Comparison of ENCODE assay signal across 11 mouse cellular contexts in the genomic region with DNA sequence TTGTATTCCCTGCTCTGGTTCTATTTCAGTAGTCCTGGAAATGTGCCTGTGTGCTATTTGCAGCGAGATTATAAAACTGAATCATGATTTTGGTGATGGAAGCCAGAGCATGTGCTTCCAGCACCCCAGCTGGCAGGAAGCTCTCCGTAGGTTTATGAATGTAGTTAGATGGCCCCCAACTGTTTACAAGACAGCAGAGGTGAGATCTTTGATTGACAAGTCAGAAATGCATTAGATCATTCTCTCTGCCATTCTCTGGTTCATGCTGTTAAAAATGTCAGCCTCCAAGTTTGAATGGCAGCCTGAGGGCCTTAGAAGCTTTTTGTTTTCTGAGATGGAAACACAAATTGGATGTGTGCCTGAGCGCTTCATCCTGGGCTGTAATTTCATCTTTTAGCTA.
A peak's percentile ranks its signal among the peaks of the same experiment; 100 is the strongest.
DNase-seq lines count a peak whose midpoint lies in the region; ATAC-seq and TF ChIP-seq lines count a peak whose summit lies in the region.
"Had no signal": no experiment of that assay in that cellular context is flagged by ENCODE, and none has a peak within 500 bp of the region (broad histone marks: within the 10 kb centered on the region; RNA-seq: fewer than 3 reads in every experiment).

No protein-coding gene starts in this region.

- no peak overlapping the region for H3K4me2 ChIP-seq in forebrain, embryonic 16.5 days (ENCODE audit: low read length)
- H3K4me2 ChIP-seq: heart, embryonic 13.5 days had no signal

- peak; percentile 38 for DNase-seq in heart, adult 8-10 months (ENCODE audit: low spot score)
- DNase-seq in heart, embryonic 10.5 days (ENCODE audit: low spot score), result no peak
- DNase-seq in cerebellum, adult 8-10 months, result peak; percentile 62
- DNase-seq in left cerebral cortex, postnatal 25 days (ENCODE audit: low spot score in 2 of 2), result peak; percentile 63 to 93
- DNase-seq in embryo, embryonic 10 days (ENCODE audit: low spot score), result no peak
- no peak for DNase-seq in thymus, postnatal 0 days (ENCODE audit: low spot score)
- DNase-seq in lung, adult 2 months, result no peak
- DNase-seq: lung, adult 18-20 months had no signal

- WGBS in heart, embryonic 10.5 days, result 80% methylated on average over 3 of the region's 3 CpGs
- 36% methylated on average over 3 of the region's 3 CpGs for WGBS in forebrain, embryonic 16.5 days
- WGBS in lung, adult 2 months, result 67% methylated on average over 3 of the region's 3 CpGs

- no peaks in the 10 kb centered on the region for H3K36me3 ChIP-seq in heart, embryonic 10.5 days
- H3K36me3 ChIP-seq in forebrain, embryonic 16.5 days (ENCODE audit: control insufficient read depth, insufficient read depth), result no peaks in the 10 kb centered on the region
- H3K36me3 ChIP-seq: heart, embryonic 13.5 days had no signal

- H3K9me3 ChIP-seq in heart, embryonic 10.5 days, result no peaks in the 10 kb centered on the region
- H3K9me3 ChIP-seq in forebrain, embryonic 16.5 days (ENCODE audit: control insufficient read depth, low read length), result no peaks in the 10 kb centered on the region
- H3K9me3 ChIP-seq: heart, embryonic 13.5 days had no signal

- ATAC-seq in forebrain, embryonic 16.5 days, result peak; percentile 70

- 0 out of 2 replicates have a peak, but pooled peaks cover 8% of the 10 kb centered on the region for H3K4me1 ChIP-seq in heart, embryonic 10.5 days
- peaks cover 17% of the 10 kb centered on the region for H3K4me1 ChIP-seq in forebrain, embryonic 16.5 days (replicated peaks; ENCODE audit: control insufficient read depth, insufficient read depth, low read length)
- H3K4me1 ChIP-seq in lung, adult 2 months (ENCODE audit: control insufficient read depth, insufficient read depth, low read length), result peaks cover 18% of the 10 kb centered on the region; the same call in 1 of the 2 replicates

- no peak overlapping the region for H3K27ac ChIP-seq in heart, embryonic 10.5 days
- H3K27ac ChIP-seq in forebrain, embryonic 16.5 days (ENCODE audit: low read length), result peak overlapping the region; percentile 75
- H3K27ac ChIP-seq: heart, embryonic 13.5 days had no signal

- H3K4me3 ChIP-seq in heart, embryonic 10.5 days, result no peak overlapping the region
- no peak overlapping the region for H3K4me3 ChIP-seq in forebrain, embryonic 16.5 days (replicated peaks; ENCODE audit: low read length)
- H3K4me3 ChIP-seq in lung, adult 2 months (replicated peaks; ENCODE audit: extremely low read depth, low read depth, low read length), result no peak overlapping the region
- H3K4me3 ChIP-seq: heart, embryonic 13.5 days had no signal

- no peak for TF ChIP-seq POLR2A in lung, adult 2 months (IDR thresholded peaks at IDR 0.05; ENCODE audit: borderline replicate concordance, extremely low read depth, low read depth, low read length)

- H3K27me3 ChIP-seq in heart, embryonic 10.5 days (ENCODE audit: insufficient read depth, poor library complexity, severe bottlenecking), result no peaks in the 10 kb centered on the region
- H3K27me3 ChIP-seq in forebrain, embryonic 16.5 days (replicated peaks; ENCODE audit: control insufficient read depth, insufficient read depth, low read length), result no peaks in the 10 kb centered on the region
- H3K27me3 ChIP-seq: CH12.LX; heart, embryonic 13.5 days had no signal

- H3K9ac ChIP-seq in forebrain, embryonic 16.5 days (replicated peaks; ENCODE audit: low read depth, low read length), result no peak overlapping the region
- H3K9ac ChIP-seq: heart, embryonic 13.5 days had no signal

- no peak for TF ChIP-seq CTCF in lung, adult 2 months (IDR thresholded peaks at IDR 0.05; ENCODE audit: insufficient read depth, low read length)

- intact Hi-C loops in left cerebral cortex, postnatal 25 days (cut with DNase I), result loop anchor here (5.0 kb wide), 1 partner anchor 130 kb away; no protein-coding TSS in a partner anchor

Comparison
In these comparisons a context has a peak if more than half of its experiments do, and no peak if none do; other contexts are left out.
1. DNase-seq: peak in heart, adult 8-10 months (single experiment), cerebellum, adult 8-10 months (single experiment) and left cerebral cortex, postnatal 25 days (2 of 2); none in heart, embryonic 10.5 days (single experiment), embryo, embryonic 10 days (single experiment), thymus, postnatal 0 days (single experiment) and lung, adult 2 months (single experiment).